Mouse (Mus musculus) urinary bladder, adult 2 months (tissue): ENCODE measurements around the gene Tpmt. TPM values are rescaled to one million over a fixed set of nuclear protein-coding genes. Genes with fewer than 3 reads are reported as not detected.

ENCODE experiments used
- DNase-seq: peaks from one replicate; pipeline ENCODE4 v3.0.0; 2022; ENCODE audit warnings: low spot score
- polyA plus RNA-seq: library from polyadenylated mRNA; depleted of rRNA; stranded (reverse); fragments of >200 nt; gene quantifications from 2 replicates; pipeline ENCODE4 v1.2.3, GENCODE M21; 2012; rRNA removed

Gene Tpmt
- 6.9 and 10.3 TPM in 2 replicates for polyA plus RNA-seq

DNA sequence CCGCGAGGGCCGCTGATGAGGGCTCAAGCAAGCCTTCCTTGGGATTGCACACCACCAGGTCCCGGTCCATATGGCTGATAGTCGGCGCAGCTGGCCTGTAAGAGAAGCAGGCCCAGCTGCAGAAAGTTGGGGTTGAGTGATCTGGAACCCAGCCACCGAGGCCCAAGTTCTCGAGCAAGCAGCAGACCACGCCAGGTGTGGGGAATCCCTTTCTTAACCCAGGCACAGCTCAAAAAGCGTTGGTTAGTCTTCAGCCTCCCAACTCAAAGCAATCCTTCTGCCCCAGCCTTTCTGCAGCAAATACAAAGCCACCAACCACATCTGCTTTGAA, at the start of gene Tpmt:
Tpmt (minus strand) TSS at position 121 of the 331 bp plus-strand sequence.
- DNase-seq: no peak

DNA sequence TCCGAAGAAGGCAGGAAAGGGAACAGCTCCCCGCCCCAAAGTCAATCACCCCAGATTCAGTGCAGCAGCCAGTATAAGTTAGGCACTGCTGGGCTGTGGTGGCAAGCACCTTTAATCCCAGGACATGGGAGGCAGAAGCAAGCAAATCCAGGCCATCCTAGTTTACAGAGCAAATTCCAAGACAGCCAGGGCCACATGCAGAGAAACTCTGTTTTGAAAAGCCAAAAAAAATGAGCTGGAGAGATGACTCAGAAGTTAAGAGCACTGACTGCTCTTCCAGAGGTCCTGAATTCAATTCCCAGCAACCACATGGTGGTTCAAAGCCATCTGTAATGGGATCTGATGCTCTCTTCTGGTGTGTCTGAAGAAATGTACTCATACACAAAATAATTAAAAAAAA, 49.3 kb upstream of the Tpmt start:
- DNase-seq: no peak

DNA sequence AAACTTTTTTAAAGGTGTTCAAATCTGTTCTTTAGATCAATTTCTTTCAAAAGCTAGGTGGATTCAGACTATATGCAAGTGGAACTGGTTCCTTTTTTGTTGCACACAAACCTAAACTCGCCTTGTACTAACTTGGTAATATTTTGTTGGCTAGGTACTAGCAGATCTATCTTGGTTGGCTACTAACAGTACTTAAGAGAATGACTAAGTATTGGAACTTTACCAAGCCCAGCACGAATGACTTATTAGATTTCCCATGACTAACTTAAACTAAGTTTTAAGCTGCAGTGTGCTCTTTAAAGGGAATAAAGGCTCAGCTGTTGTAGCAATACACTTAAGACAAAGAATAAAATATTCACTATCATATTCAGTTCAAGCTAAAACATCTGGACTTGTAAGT, 44.7 kb upstream of the Tpmt start:
- no peak for DNase-seq

DNA sequence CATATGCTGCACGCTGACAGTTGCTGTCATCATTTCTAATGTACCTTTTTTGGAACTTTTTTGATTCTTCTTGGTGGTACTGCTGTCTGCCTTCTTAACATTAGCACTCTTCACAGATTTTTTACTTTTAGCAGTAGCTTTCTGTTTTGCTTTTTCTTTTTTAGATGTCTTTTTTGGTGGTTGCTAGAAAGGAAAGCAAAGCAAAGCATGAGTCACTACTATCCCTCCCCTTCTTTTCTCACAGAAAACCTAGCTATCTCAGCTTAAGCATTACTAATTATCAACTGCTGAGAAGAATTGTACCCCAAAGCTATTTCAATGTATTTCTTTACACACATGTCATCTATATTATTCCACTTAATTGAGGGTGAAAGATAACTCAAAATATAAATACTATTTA, 43.9 kb upstream of the Tpmt start:
- no peak for DNase-seq

GRCm38 (mm10) chr13:47080905-47081505, 36.5 kb upstream of the Tpmt start:
- no peak for DNase-seq

DNA sequence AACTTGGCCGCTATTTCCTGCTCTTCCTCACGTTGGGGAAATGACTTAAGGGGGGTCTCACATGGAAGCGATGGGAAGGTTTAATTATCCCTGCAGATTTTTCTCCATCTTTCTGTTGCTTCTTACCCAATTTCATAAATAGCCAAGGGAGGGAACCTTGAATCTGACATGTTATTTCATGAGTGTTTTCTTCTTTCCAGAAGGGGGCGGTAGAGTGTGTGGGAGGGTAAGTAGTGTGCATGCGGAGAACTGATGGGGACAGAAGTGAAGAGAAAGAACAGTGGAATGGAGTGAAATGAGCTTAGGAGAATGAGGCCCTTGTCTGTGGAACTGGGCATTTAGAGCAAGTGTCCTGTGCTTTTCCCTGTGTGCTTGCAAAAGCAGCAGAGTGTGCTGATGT, 34.3 kb upstream of the Tpmt start:
- DNase-seq: no peak

DNA sequence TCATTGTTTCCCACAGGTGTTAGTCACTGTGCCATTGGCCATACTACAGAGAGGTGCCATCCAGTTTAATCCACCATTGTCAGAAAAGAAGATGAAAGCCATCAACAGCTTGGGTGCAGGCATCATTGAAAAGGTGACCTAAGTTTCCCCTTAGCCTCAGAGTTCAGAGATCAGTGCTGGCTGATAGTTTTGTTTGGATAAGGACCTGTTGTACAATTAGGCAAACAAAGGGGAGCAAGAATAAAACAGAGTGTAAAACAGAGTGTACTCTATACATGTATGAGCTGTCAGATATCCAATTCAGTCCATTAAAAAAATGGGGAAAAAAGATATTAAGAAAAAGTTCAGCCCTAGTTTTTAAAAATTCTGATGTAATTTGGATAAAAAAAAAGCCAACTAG, 32.8 kb upstream of the Tpmt start:
- DNase-seq: no peak

GRCm38 (mm10) chr13:47076156-47076555, 31.6 kb upstream of the Tpmt start:
- no peak for DNase-seq

DNA sequence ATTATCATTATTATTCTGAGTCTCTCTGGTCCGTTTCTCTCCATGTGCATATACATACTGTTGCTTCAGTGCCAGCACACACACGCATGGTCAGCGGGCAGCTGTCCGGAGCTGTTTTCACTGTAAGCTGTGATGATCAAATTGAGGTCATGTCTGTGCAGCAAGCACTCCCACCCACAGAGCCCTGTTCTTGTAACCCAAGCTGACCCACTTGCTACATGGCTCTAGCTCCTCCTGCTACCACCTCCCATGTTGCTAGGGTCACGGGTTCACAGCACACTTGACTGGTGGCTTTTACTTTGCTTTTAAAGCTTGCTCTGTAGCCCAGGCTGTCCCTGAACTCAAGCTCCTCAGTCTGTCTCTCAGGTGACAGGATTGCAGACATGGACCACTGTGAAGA, 27.9 kb upstream of the Tpmt start:
- DNase-seq: no peak

DNA sequence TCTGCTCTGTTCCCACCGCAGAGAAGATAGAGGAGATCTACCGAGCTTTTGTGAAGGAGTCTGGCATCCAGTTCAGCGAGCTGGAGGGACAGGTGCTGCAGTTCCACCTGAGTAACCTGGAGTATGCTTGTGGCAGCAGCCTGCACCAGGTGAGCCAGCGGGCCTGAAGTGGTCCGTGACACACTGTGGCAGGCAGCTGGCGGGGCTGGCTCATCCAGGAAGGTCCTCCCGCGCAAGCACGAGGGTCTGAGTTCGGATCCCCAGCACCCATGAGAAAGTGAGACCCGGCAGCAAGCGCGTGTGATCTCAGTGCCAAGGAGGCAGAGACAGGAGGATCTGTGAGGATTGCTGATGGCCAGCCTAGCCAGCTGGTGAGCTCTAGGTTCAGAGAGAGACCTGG, 27.3 kb upstream of the Tpmt start:
- no peak for DNase-seq

- DNase-seq: no peak
Observed at GRCm38 (mm10) chr13:47070329-47071080, 26.0 kb upstream of the Tpmt start.

- DNase-seq: no peak
Observed at GRCm38 (mm10) chr13:47067001-47067400, 22.5 kb upstream of the Tpmt start.

DNA sequence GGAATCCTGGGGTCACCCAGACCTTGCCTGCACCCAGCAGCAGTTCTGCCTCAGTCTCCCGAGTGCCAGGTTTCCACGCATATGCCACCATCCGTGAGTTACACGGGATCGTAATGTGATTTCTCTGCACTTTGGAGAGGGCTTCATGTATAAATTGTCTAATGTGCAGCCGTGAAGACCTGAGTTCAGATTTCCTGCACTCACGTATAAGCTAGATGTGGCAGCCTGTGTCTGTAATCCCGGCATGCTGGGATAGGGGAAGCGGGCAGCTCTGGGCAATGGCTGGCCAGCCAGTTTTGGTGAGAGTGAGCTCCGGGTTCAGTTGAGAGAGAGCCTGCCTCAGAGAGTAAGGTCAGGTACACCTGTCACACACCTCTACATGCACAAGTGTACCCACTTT, 22.0 kb upstream of the Tpmt start:
- no peak for DNase-seq

DNA sequence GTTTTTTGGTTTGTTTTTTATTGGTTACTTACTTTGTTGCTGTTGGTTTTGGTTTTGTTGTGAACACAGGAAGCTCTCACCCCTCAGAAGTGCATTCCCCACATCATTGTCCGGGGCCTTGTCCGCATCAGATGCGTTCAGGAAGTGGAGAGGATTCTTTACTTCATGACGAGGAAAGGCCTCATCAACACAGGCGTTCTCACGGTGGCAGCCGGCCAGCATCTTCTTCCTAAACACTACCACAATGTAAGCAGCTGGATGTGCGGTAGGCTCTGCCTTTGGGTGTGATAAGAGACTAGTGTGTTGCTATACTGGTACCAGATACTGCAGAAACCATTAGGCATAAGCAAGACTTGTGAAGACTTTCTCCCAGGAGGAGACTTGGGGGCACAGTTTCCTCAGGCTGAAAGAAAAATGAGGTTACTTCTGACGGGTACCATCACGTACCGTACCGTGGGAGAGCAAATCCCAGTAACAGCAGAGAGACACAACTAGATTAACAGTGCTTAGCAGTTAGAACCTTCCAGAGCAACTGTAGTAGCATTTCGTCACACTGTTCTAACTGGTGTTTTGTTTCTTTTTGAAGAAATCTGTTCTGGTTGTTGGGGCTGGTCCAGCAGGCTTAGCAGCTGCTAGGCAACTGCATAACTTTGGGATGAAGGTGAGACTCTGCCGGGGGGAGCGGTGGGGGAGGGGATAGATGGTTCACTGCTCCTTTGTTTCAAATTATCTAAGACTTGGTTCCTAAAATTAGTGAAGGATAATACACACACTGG, 19.6 kb upstream of the Tpmt start:
- DNase-seq: no peak

- DNase-seq: peak; percentile 45
Observed at GRCm38 (mm10) chr13:47062756-47063155, 18.2 kb upstream of the Tpmt start.

DNA sequence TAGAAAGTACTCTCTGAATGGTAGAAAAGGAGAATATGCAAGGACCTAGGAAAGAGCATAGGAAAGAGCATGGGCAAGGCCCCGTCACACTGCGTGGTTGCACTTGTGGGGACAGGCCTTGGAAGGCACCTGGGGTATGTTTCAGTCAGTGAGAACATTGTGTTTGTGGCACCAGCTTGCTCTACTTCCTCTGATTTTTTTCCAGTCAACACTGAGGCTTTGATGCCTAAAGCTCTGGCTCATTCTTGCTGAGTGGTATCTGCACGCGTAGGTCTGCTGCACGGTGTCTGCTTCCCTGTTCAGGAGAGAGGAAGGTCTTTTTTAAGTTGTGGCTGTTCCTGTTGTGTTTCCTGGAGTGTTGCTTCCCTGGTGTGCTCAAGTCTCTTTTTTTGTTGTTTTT, 12.2 kb upstream of the Tpmt start:
- no peak for DNase-seq

DNA sequence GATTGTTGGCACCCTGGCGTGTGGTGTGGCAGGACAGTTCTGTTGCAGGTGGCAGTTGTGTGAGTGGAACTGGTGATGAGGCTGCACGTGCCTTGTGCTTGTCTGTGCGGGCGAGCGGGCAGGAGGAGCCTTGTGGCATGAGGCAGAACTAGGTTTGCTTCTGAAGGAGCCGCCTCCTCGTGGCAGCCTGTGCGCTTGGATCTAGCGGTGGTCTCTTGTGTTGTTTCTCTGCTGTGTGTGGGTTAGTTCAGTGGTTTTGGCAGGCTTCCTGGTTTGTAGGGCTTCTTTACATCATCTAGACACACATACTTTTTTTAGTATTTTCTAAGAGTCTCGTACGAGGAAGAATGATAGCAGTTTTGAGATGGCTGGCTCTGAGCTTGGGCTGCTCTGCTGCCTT, 11.6 kb upstream of the Tpmt start:
- no peak for DNase-seq

- no peak for DNase-seq
Observed at GRCm38 (mm10) chr13:47053971-47054370, 9.4 kb upstream of the Tpmt start.

- DNase-seq: no peak
Observed at GRCm38 (mm10) chr13:47050009-47050408, 5.5 kb upstream of the Tpmt start.

DNA sequence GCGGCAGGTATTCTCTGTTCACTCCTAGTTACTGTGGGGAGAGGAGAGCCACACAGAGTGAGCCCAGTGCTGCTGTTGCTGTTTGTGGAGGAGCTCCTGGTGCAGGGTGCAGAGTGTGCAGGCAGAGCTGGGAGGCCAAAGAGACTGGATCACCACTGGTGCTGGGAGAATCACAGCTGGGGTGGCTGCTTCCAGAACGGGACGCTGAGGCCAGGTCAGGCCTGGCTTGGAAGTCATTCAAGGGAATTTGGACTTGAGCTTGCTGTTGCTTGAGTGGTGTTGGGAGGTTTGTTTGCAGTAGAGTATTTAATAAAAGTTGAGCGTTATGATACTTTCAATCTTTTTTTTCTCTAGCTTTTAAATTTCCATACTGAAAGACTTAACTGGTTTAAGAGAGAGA, 3.5 kb upstream of the Tpmt start:
- DNase-seq: no peak

DNA sequence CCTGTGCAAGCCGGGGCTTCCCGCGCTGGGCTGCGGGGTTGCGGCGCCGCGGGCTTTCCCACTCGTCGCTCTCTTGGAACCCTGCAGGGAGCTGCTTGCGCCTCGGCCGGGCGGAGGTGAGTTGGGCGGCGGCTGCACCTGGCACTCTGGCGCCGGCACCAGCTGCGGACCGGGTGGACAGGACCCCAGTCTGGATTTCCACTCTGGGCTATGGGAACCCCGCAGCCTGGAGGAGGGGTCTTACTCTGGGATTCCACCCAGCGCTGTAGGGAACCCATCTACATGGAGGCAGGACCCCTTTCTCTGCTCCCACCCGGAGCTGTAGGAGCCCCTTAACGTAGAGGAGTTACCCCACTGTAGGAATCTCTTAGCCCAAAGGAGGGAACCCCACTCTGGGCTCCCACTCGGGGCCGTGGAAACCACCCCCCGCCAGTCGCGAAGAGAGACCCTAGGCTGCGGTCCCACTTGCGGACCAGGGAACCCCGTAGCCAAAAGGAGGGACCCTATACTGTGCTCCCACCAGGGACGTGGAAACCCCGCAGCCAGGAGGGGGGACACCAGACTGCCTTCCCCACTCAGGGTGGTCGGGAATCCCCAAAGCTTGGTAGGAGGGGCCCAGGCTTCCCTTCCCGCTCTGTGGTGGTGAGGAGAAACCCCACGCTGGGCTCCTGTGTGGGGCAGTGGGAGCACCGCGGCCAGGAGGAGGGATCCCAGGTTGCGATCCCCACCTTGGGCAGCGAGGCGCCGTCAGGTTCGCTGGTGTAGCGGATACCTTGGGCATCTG, 512 bp downstream of the Tpmt start:
- peak; percentile 37 for DNase-seq

GRCm38 (mm10) chr13:47043030-47043680, 1.4 kb downstream of the Tpmt start, which contains the start of gene Kdm1b:
TSS of gene Kdm1b (plus strand) at chr13:47043499.
- DNase-seq: peak; percentile 97
